Mouse (Mus musculus) layer of hippocampus, postnatal 25 days (tissue): ENCODE results near the gene Lypd6b. TPM values are rescaled to one million over a fixed set of nuclear protein-coding genes. Genes with fewer than 3 reads are reported as not detected.

Source experiments
- DNase-seq, 2 experiments: peaks; one replicate each; pipeline ENCODE4 v3.0.0; 2022; ENCODE audit warnings: mixed read lengths in 2 of 2, low spot score in 1 of 2; ENCODE audit errors: extremely low spot score in 1 of 2
- total RNA-seq, 2 experiments: library from RNA; stranded (reverse); gene quantifications; 2 replicates each; pipeline ENCODE4 v1.2.3; 2021

Lypd6b gene
- total RNA-seq, 2 experiments from 2014 or later: 4.2 to 4.3 TPM

GRCm38 (mm10) chr2:49861658-49862057 is 74.2 kb downstream of the Lypd6b start:
- no peak for DNase-seq

- no peak for DNase-seq
Measured at GRCm38 (mm10) chr2:49868116-49868858, 80.8 kb downstream of the Lypd6b start.

- no peak for DNase-seq
Measured at GRCm38 (mm10) chr2:49869044-49869443, 81.6 kb downstream of the Lypd6b start.

GRCm38 (mm10) chr2:49869782-49870514 is 82.5 kb downstream of the Lypd6b start:
- no peak for DNase-seq

GRCm38 (mm10) chr2:49871012-49871411 is 83.5 kb downstream of the Lypd6b start:
- no peak for DNase-seq

GRCm38 (mm10) chr2:49880507-49880906 is 93.0 kb downstream of the Lypd6b start:
- no peak for DNase-seq

GRCm38 (mm10) chr2:49881002-49881401 is 93.5 kb downstream of the Lypd6b start:
- no peak for DNase-seq

GRCm38 (mm10) chr2:49882461-49882860 is 95.0 kb downstream of the Lypd6b start:
- DNase-seq: no peak

- DNase-seq: no peak
Measured at GRCm38 (mm10) chr2:49883990-49884389, 96.5 kb downstream of the Lypd6b start.

GRCm38 (mm10) chr2:49886209-49886608 is 98.7 kb downstream of the Lypd6b start:
- DNase-seq: no peak

- DNase-seq: no peak
Measured at GRCm38 (mm10) chr2:49888346-49888745, 100.9 kb downstream of the Lypd6b start.

- DNase-seq: no peak
Measured at GRCm38 (mm10) chr2:49890727-49891126, 103.2 kb downstream of the Lypd6b start.

- no peak for DNase-seq
Measured at GRCm38 (mm10) chr2:49909838-49910407, 122.4 kb downstream of the Lypd6b start.

GRCm38 (mm10) chr2:49911296-49912034 is 124.0 kb downstream of the Lypd6b start:
- DNase-seq: no peak

- no peak for DNase-seq
Measured at GRCm38 (mm10) chr2:49912261-49912895, 124.9 kb downstream of the Lypd6b start.

- no peak for DNase-seq
Measured at GRCm38 (mm10) chr2:49917489-49917888, 130.0 kb downstream of the Lypd6b start.

- DNase-seq: no peak
Measured at GRCm38 (mm10) chr2:49918132-49918531, 130.6 kb downstream of the Lypd6b start.

- DNase-seq: no peak
Measured at GRCm38 (mm10) chr2:49918692-49919091, 131.2 kb downstream of the Lypd6b start.

- DNase-seq: no peak
Measured at GRCm38 (mm10) chr2:49921948-49922347, 134.5 kb downstream of the Lypd6b start.

GRCm38 (mm10) chr2:49922810-49923209 is 135.3 kb downstream of the Lypd6b start:
- no peak for DNase-seq
